13 mouse cellular contexts compared by ENCODE assay signal in genomic region chr14:76043251-76044163, GRCm38 (mm10).
"Had no signal": no experiment of that assay in that cellular context is flagged by ENCODE, and none has a peak within 500 bp of the region (broad histone marks: within the 10 kb centered on the region; RNA-seq: fewer than 3 reads in every experiment).

No protein-coding gene starts in this region.

- H3K9ac ChIP-seq: kidney, embryonic 15.5 days; lung, embryonic 14.5 days; stomach, embryonic 15.5 days had no signal

- H3K9me3 ChIP-seq: kidney, embryonic 15.5 days; limb, embryonic 10.5 days; midbrain, embryonic 10.5 days; stomach, embryonic 15.5 days had no signal

- H3K27ac ChIP-seq: kidney, embryonic 15.5 days; left cerebral cortex, adult 2 months; limb, embryonic 10.5 days; midbrain, embryonic 10.5 days; stomach, embryonic 15.5 days had no signal

- H3K4me2 ChIP-seq: kidney, embryonic 15.5 days; liver, embryonic 11.5 days; lung, embryonic 14.5 days; stomach, embryonic 15.5 days had no signal

- H3K27me3 ChIP-seq: kidney, embryonic 15.5 days; stomach, embryonic 15.5 days had no signal

- DNase-seq: kidney, adult 11 months; kidney, postnatal 25 days; lung, embryonic 14.5 days; lung, postnatal 10 days; lung, postnatal 4 days; midbrain, embryonic 14.5 days; thymus, postnatal 4 days had no signal

- H3K4me3 ChIP-seq: kidney, embryonic 15.5 days; left cerebral cortex, adult 2 months; limb, embryonic 10.5 days; midbrain, embryonic 10.5 days; stomach, embryonic 15.5 days had no signal

- H3K36me3 ChIP-seq: kidney, embryonic 15.5 days; limb, embryonic 10.5 days; midbrain, embryonic 10.5 days; stomach, embryonic 15.5 days had no signal

- H3K4me1 ChIP-seq: stomach, embryonic 15.5 days had no signal
